Mouse (Mus musculus): ENCODE data around the gene Pvalb.

Gene Pvalb

GRCm38 (mm10) chr15:78161946-78162345 is 44.3 kb downstream of the Pvalb start:
- no peak for DNase-seq (ENCODE audit: low read depth, low spot score)

- no peak for DNase-seq (ENCODE audit: low read depth, low spot score)
Measured at GRCm38 (mm10) chr15:78158335-78158734, 47.9 kb downstream of the Pvalb start.

GRCm38 (mm10) chr15:78157824-78158223 is 48.4 kb downstream of the Pvalb start:
- DNase-seq (ENCODE audit: low read depth, low spot score) = no peak

- no peak for DNase-seq (ENCODE audit: low read depth, low spot score)
Measured at GRCm38 (mm10) chr15:78157330-78157729, 48.9 kb downstream of the Pvalb start.

- no peak for DNase-seq (ENCODE audit: low read depth, low spot score)
Measured at GRCm38 (mm10) chr15:78155421-78155820, 50.8 kb downstream of the Pvalb start.

GRCm38 (mm10) chr15:78153045-78153775 is 53.0 kb downstream of the Pvalb start:
- DNase-seq (ENCODE audit: low read depth, low spot score) = no peak

- no peak for DNase-seq (ENCODE audit: low read depth, low spot score)
Measured at GRCm38 (mm10) chr15:78148565-78148964, 57.6 kb downstream of the Pvalb start.
